Mouse (Mus musculus) cortical plate, adult 2 months (tissue): ENCODE data around the gene Ascl1.

Experiments
- CTCF ChIP-seq: fragments of 200-500 bp; IDR thresholded peaks from 2 replicates; pipeline ENCODE4 v1.5.1; 2011; ENCODE audit warnings: mild to moderate bottlenecking, control low read depth, low read length; ENCODE audit not compliant: insufficient read depth; ENCODE audit errors: extremely low read depth
- POLR2A ChIP-seq: fragments of 200-500 bp; IDR thresholded peaks from 2 replicates; pipeline ENCODE4 v1.6.1; 2011; ENCODE audit warnings: mild to moderate bottlenecking, low read length, control low read depth; ENCODE audit not compliant: insufficient read depth; ENCODE audit errors: extremely low read depth

- TF ChIP-seq CTCF (no peak), POLR2A (no peak)
Measured at GRCm38 (mm10) chr10:87491485-87492040, 1.9 kb downstream of the Ascl1 start.
